Mouse (Mus musculus) forebrain, embryonic 14.5 days (tissue): ENCODE measurements at regions not wholly inside any gene's neighbourhood (a gene's known extent, or its start where the extent isn't known, plus 50 kb on each side); places are given as distances from the start of the nearest gene placed in this dataset.

ENCODE experiments used
- ATAC-seq: fragments of 200-750 bp; cut with Nextera tagmentation; 2 replicates; pipeline ENCODE4 v1.8.0; 2017; ENCODE audit warnings: mild to moderate bottlenecking, moderate library complexity
- DNase-seq: peaks from one replicate; pipeline ENCODE4 v3.0.0-alpha.2; 2015; ENCODE audit warnings: low spot score
- H3K27ac ChIP-seq: fragments of 300-500 bp; sonication (generic); 2 replicates; pipeline ENCODE4 v1.5.1; 2014; ENCODE audit warnings: low read depth, mild to moderate bottlenecking, control low read depth, low read length, moderate library complexity
- H3K27me3 ChIP-seq: fragments of 300-500 bp; sonication (generic); replicated peaks from 2 replicates; pipeline ENCODE4 v1.6.1; 2014; ENCODE audit warnings: low read length, control low read depth, mixed read lengths; ENCODE audit not compliant: control insufficient read depth, insufficient read depth
- H3K36me3 ChIP-seq: fragments of 300-500 bp; sonication (generic); 2 replicates; pipeline ENCODE4 v1.6.1; 2014; ENCODE audit warnings: low read length, control low read depth; ENCODE audit not compliant: control insufficient read depth, insufficient read depth
- H3K4me1 ChIP-seq: fragments of 300-500 bp; sonication (generic); 2 replicates; pipeline ENCODE4 v1.6.1; 2014; ENCODE audit warnings: antibody characterized with exemption, low read length, control low read depth; ENCODE audit not compliant: control insufficient read depth, insufficient read depth
- H3K4me2 ChIP-seq: fragments of 300-500 bp; sonication (generic); 2 replicates; pipeline ENCODE4 v1.6.1; 2014; ENCODE audit warnings: mild to moderate bottlenecking, control low read depth, low read length
- H3K4me3 ChIP-seq: fragments of 300-500 bp; sonication (generic); 2 replicates; pipeline ENCODE4 v1.5.1; 2014; ENCODE audit warnings: low read depth, low read length, control low read depth
- H3K9ac ChIP-seq: fragments of 300-500 bp; sonication (generic); 2 replicates; pipeline ENCODE4 v1.6.1; 2014; ENCODE audit warnings: mild to moderate bottlenecking, low read length, control low read depth, moderate library complexity
- H3K9me3 ChIP-seq: fragments of 300-500 bp; sonication (generic); replicated peaks from 2 replicates; pipeline ENCODE4 v1.6.1; 2016; ENCODE audit warnings: low read length, control low read depth, mixed read lengths; ENCODE audit not compliant: control insufficient read depth
- WGBS: fragments of 180-500 bp; shearing (Covaris S2); extraction: QIAGEN DNeasy Blood & Tissue Kit; methylation state at CpG from one replicate; pipeline ENCODE4 v1.1.7; 2014; 5-methylcytosine and 5-hydroxymethylcytosine counted together

- 85% methylated on average over 7 of the region's 7 CpGs for WGBS
- no peak for DNase-seq
- peak; percentile 42; the same call in 1 of the 2 replicates for ATAC-seq
Measured at GRCm38 (mm10) chr2:57900168-57900567, 97.5 kb upstream of the Galnt5 start.

GRCm38 (mm10) chr2:57900580-57901247 is 97.0 kb upstream of the Galnt5 start:
- H3K4me3 ChIP-seq = no peak overlapping the region
- no peak overlapping the region for H3K9ac ChIP-seq
- DNase-seq (peak; percentile 87), ATAC-seq (peak; percentile 91)
- WGBS = 33% methylated on average over 9 of the region's 9 CpGs
- H3K36me3 ChIP-seq = no peaks in the 10 kb centered on the region
- H3K4me1 ChIP-seq = no peaks in the 10 kb centered on the region; the same call in 1 of the 2 replicates
- H3K4me2 ChIP-seq = no peak overlapping the region
- peak overlapping the region; percentile 6; the same call in 1 of the 2 replicates for H3K27ac ChIP-seq
- no peaks in the 10 kb centered on the region for H3K9me3 ChIP-seq
- no peaks in the 10 kb centered on the region for H3K27me3 ChIP-seq

More at GRCm38 (mm10) chr2:57900168-57900567, 97.5 kb upstream of the Galnt5 start:
- Histone ChIP-seq H3K27me3 (no peaks in the 10 kb centered on the region), H3K9ac (no peak overlapping the region), H3K27ac (no peak overlapping the region), H3K9me3 (no peaks in the 10 kb centered on the region), H3K4me2 (no peak overlapping the region), H3K4me1 (no peaks in the 10 kb centered on the region; the same call in 1 of the 2 replicates), H3K4me3 (no peak overlapping the region), H3K36me3 (no peaks in the 10 kb centered on the region)

GRCm38 (mm10) chr2:57905184-57905583 is 92.5 kb upstream of the Galnt5 start:
- Histone ChIP-seq H3K4me2 (no peak overlapping the region), H3K9ac (no peak overlapping the region), H3K27me3 (no peaks in the 10 kb centered on the region), H3K9me3 (no peaks in the 10 kb centered on the region), H3K4me3 (no peak overlapping the region), H3K36me3 (no peaks in the 10 kb centered on the region), H3K4me1 (no peaks in the 10 kb centered on the region; the same call in 1 of the 2 replicates), H3K27ac (no peak overlapping the region)
- WGBS = 79% methylated on average over 2 of the region's 2 CpGs
- ATAC-seq = no peak
- peak; percentile 55 for DNase-seq

GRCm38 (mm10) chr2:57906939-57907338 is 90.7 kb upstream of the Galnt5 start:
- DNase-seq (peak; percentile 87), ATAC-seq (peak; percentile 90)
- Histone ChIP-seq H3K27ac (no peak overlapping the region), H3K36me3 (no peaks in the 10 kb centered on the region), H3K4me3 (no peak overlapping the region), H3K4me1 (no peaks in the 10 kb centered on the region), H3K9ac (no peak overlapping the region), H3K9me3 (no peaks in the 10 kb centered on the region), H3K27me3 (no peaks in the 10 kb centered on the region), H3K4me2 (no peak overlapping the region)
- 62% methylated on average over 5 of the region's 5 CpGs for WGBS

- H3K27me3 ChIP-seq = no peaks in the 10 kb centered on the region
- no peak overlapping the region for H3K4me3 ChIP-seq
- no peaks in the 10 kb centered on the region for H3K36me3 ChIP-seq
- ATAC-seq = peak; percentile 32; the same call in 1 of the 2 replicates
- no peaks in the 10 kb centered on the region for H3K9me3 ChIP-seq
- H3K4me2 ChIP-seq = no peak overlapping the region
- 52% methylated on average over 4 of the region's 4 CpGs for WGBS
- no peak overlapping the region for H3K9ac ChIP-seq
- no peaks in the 10 kb centered on the region for H3K4me1 ChIP-seq
- peak; percentile 72 for DNase-seq
- no peak overlapping the region for H3K27ac ChIP-seq
Measured at GRCm38 (mm10) chr2:57909706-57910105, 88.0 kb upstream of the Galnt5 start.

- ATAC-seq = peak; percentile 92
- Histone ChIP-seq H3K4me1 (peaks cover 3% of the 10 kb centered on the region; the same call in 1 of the 2 replicates), H3K9me3 (no peaks in the 10 kb centered on the region), H3K4me3 (no peak overlapping the region), H3K27ac (no peak overlapping the region), H3K27me3 (no peaks in the 10 kb centered on the region), H3K9ac (no peak overlapping the region), H3K4me2 (no peak overlapping the region), H3K36me3 (no peaks in the 10 kb centered on the region)
- 17% methylated on average over 15 of the region's 15 CpGs for WGBS
- DNase-seq = peak; percentile 90
Measured at GRCm38 (mm10) chr2:57916375-57917023, 81.2 kb upstream of the Galnt5 start.

- no peak for ATAC-seq
- H3K36me3 ChIP-seq = no peaks in the 10 kb centered on the region
- H3K27ac ChIP-seq = no peak overlapping the region
- 96% methylated on average over 6 of the region's 6 CpGs for WGBS
- H3K9ac ChIP-seq = no peak overlapping the region
- H3K4me1 ChIP-seq = peaks cover 3% of the 10 kb centered on the region; the same call in 1 of the 2 replicates
- no peak overlapping the region for H3K4me3 ChIP-seq
- no peak overlapping the region for H3K4me2 ChIP-seq
- DNase-seq = no peak
- H3K27me3 ChIP-seq = no peaks in the 10 kb centered on the region
- no peaks in the 10 kb centered on the region for H3K9me3 ChIP-seq
Measured at GRCm38 (mm10) chr2:57917721-57918120, 80.0 kb upstream of the Galnt5 start.

- H3K4me2 ChIP-seq = no peak overlapping the region
- H3K27me3 ChIP-seq = no peaks in the 10 kb centered on the region
- H3K4me3 ChIP-seq = no peak overlapping the region
- H3K27ac ChIP-seq = no peak overlapping the region
- no peak overlapping the region for H3K9ac ChIP-seq
- H3K36me3 ChIP-seq = no peaks in the 10 kb centered on the region
- WGBS = 44% methylated on average over 14 of the region's 14 CpGs
- ATAC-seq (no peak), DNase-seq (peak; percentile 80)
- H3K4me1 ChIP-seq = peaks cover 3% of the 10 kb centered on the region; the same call in 1 of the 2 replicates
- no peaks in the 10 kb centered on the region; the same call in 1 of the 2 replicates for H3K9me3 ChIP-seq
Measured at GRCm38 (mm10) chr2:57919102-57919731, 78.5 kb upstream of the Galnt5 start.
